Mouse (Mus musculus): ENCODE data around the gene Usf1.

Gene Usf1

GRCm38 (mm10) chr1:171457568-171457967 lies 46.5 kb downstream of the Usf1 start:
- DNase-seq: no peak

GRCm38 (mm10) chr1:171459791-171460190 lies 48.7 kb downstream of the Usf1 start:
- no peak for DNase-seq

GRCm38 (mm10) chr1:171460551-171461503 lies 49.7 kb downstream of the Usf1 start:
- DNase-seq: no peak

GRCm38 (mm10) chr1:171463133-171463532 lies 52.0 kb downstream of the Usf1 start:
- DNase-seq: no peak

GRCm38 (mm10) chr1:171465749-171466412 lies 54.8 kb downstream of the Usf1 start:
- DNase-seq: no peak

GRCm38 (mm10) chr1:171466565-171466964 lies 55.5 kb downstream of the Usf1 start:
- DNase-seq: no peak
